Mouse (Mus musculus): Measurements from ENCODE around the gene Slc51a.

DNA sequence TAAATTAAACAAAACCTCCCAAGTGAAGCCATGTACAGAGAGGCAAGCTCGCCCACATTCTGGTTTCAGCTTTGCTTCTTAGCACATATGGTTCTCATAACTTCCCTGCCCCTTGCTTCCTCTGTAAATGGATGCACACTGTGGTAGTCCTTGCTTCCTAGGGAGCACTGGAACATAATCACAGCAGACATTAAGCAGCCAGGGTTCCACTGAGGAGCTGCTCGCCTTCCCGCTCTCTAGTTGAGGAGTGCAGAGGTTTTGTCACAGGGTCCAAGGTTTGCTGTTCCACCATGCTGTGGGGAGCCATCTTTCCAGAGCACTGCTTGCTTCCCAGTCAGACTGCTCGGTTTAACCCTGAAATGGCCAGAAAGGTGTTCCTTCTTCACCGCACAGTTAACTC is 33.0 kb downstream of the Slc51a start:
- TF ChIP-seq POLR2A (IDR thresholded peaks at IDR 0.05; ENCODE audit: low read depth, low read length) (no peak), MEF2A (IDR thresholded peaks at IDR 0.05; ENCODE audit: borderline replicate concordance, low read depth, low read length) (no peak), HCFC1 (IDR thresholded peaks at IDR 0.05; ENCODE audit: low read depth, low read length) (no peak), CHD2 (IDR thresholded peaks at IDR 0.05; ENCODE audit: low read length) (no peak), MYC (IDR thresholded peaks at IDR 0.05; ENCODE audit: low read depth, low read length) (no peak), CTCF (conservative IDR thresholded peaks at IDR 0.05 in 1 of 2, IDR thresholded peaks at IDR 0.05 in 1 of 2; ENCODE audit: low read depth in 2 of 2, low read length in 2 of 2) (no peak), E2F4 (IDR thresholded peaks at IDR 0.05; ENCODE audit: insufficient replicate concordance, low read depth, low read length) (no peak)
